9 mouse cellular contexts compared by ENCODE assay signal in genomic region chr5:31562036-31562666, GRCm38 (mm10). TPM values are rescaled to one million over a fixed set of nuclear protein-coding genes. Genes with fewer than 3 reads are reported as not detected.
DNase-seq lines count a peak whose midpoint lies in the region; ATAC-seq and TF ChIP-seq lines count a peak whose summit lies in the region.
"Had no signal": no experiment of that assay in that cellular context is flagged by ENCODE, and none has a peak within 500 bp of the region (broad histone marks: within the 10 kb centered on the region; RNA-seq: fewer than 3 reads in every experiment).

No protein-coding gene starts in this region.

- H3K4me1 ChIP-seq in kidney, embryonic 16.5 days (ENCODE audit: insufficient read depth, low read length): peaks cover 19% of the 10 kb centered on the region
- H3K4me1 ChIP-seq in lung, postnatal 0 days (ENCODE audit: insufficient read depth, low read depth, low read length): peaks cover 4% of the 10 kb centered on the region; the same call in 1 of the 2 replicates

- ATAC-seq in frontal cortex, adult (ENCODE audit: low TSS enrichment): peak; percentile 66
- no peak for ATAC-seq in kidney, embryonic 16.5 days (ENCODE audit: low FRiP score, low TSS enrichment)
- peak; percentile 58 for ATAC-seq in lung, postnatal 0 days

- peak; percentile 40 for TF ChIP-seq EP300 in lung, postnatal 0 days (IDR thresholded peaks at IDR 0.05)

- no peak for TF ChIP-seq CTCF in lung, postnatal 0 days (IDR thresholded peaks at IDR 0.05)

- H3K4me2 ChIP-seq in kidney, embryonic 16.5 days (replicated peaks; ENCODE audit: low read depth, low read length): no peak overlapping the region
- H3K4me2 ChIP-seq in lung, postnatal 0 days (replicated peaks; ENCODE audit: low read depth, low read length): no peak overlapping the region

- H3K9ac ChIP-seq in kidney, embryonic 16.5 days (replicated peaks; ENCODE audit: low read length): no peak overlapping the region
- no peak overlapping the region for H3K9ac ChIP-seq in lung, postnatal 0 days (replicated peaks; ENCODE audit: low read depth)

- H3K27ac ChIP-seq in kidney, embryonic 16.5 days (ENCODE audit: low read length): peak overlapping the region; percentile 5
- H3K27ac ChIP-seq in lung, postnatal 0 days (ENCODE audit: low read length): peak overlapping the region; percentile 71

- H3K4me3 ChIP-seq in kidney, embryonic 16.5 days (ENCODE audit: low read length): no peak overlapping the region
- no peak overlapping the region for H3K4me3 ChIP-seq in lung, postnatal 0 days (ENCODE audit: low read depth, low read length)

- DNase-seq in cerebellum, postnatal 10 days: peak; percentile 32 to 33
- DNase-seq in cerebellum, adult 11-12 months: no peak
- DNase-seq in lung, postnatal 0 days (ENCODE audit: low spot score): peak; percentile 71
- DNase-seq in ovary, postnatal 10 days (ENCODE audit: low spot score): no peak
- no peak for DNase-seq in thymus, postnatal 36 days
- no peak for DNase-seq in cerebellum, adult 11 months
- DNase-seq: cerebellum, adult 18-20 months had no signal

- H3K27me3 ChIP-seq in kidney, embryonic 16.5 days (ENCODE audit: insufficient read depth, low read length): no peaks in the 10 kb centered on the region
- no peaks in the 10 kb centered on the region for H3K27me3 ChIP-seq in lung, postnatal 0 days (replicated peaks; ENCODE audit: insufficient read depth, low read length)

- WGBS in kidney, embryonic 16.5 days: 68% methylated on average over 7 of the region's 7 CpGs
- WGBS in lung, postnatal 0 days: 44% methylated on average over 7 of the region's 7 CpGs

- H3K9me3 ChIP-seq in kidney, embryonic 16.5 days (ENCODE audit: low read length): no peaks in the 10 kb centered on the region
- no peaks in the 10 kb centered on the region for H3K9me3 ChIP-seq in lung, postnatal 0 days (ENCODE audit: low read length)

- peaks cover 13% of the 10 kb centered on the region; the same call in 1 of the 2 replicates for H3K36me3 ChIP-seq in kidney, embryonic 16.5 days (ENCODE audit: insufficient read depth, low read length)
- 0 out of 2 replicates have a peak, but pooled peaks cover 5% of the 10 kb centered on the region for H3K36me3 ChIP-seq in lung, postnatal 0 days (ENCODE audit: insufficient read depth, low read length)

RNA-seq across cellular contexts. Expression of gene Supt7l, which starts 34.5 kb away (rescaled TPM):
- 26.1 and 32.7 TPM in 2 replicates for polyA plus RNA-seq in kidney, embryonic 16.5 days (2015; fragmentation: Nextera tagmentation; extraction: Ambion mirVana)
- polyA plus RNA-seq in lung, postnatal 0 days (2015; fragmentation: Nextera tagmentation; extraction: Ambion mirVana): 11.4 and 12.4 TPM in 2 replicates

RNA-seq across cellular contexts. Expression of gene Mrpl33, which starts 34.6 kb away (rescaled TPM):
- 237 and 260 TPM in 2 replicates for polyA plus RNA-seq in kidney, embryonic 16.5 days (2015; fragmentation: Nextera tagmentation; extraction: Ambion mirVana)
- 307 and 313 TPM in 2 replicates for polyA plus RNA-seq in lung, postnatal 0 days (2015; fragmentation: Nextera tagmentation; extraction: Ambion mirVana)

RNA-seq across cellular contexts. Expression of gene Slc4a1ap, which starts 35.4 kb away (rescaled TPM):
- 31.7 and 36.7 TPM in 2 replicates for polyA plus RNA-seq in kidney, embryonic 16.5 days (2015; fragmentation: Nextera tagmentation; extraction: Ambion mirVana)
- polyA plus RNA-seq in lung, postnatal 0 days (2015; fragmentation: Nextera tagmentation; extraction: Ambion mirVana): 15.0 and 16.2 TPM in 2 replicates

Comparison
In these comparisons a context has a peak if more than half of its experiments do, and no peak if none do; other contexts are left out.
1. DNase-seq: peak in cerebellum, postnatal 10 days (2 of 2) and lung, postnatal 0 days (single experiment); none in cerebellum, adult 11-12 months (single experiment), ovary, postnatal 10 days (single experiment), thymus, postnatal 36 days (0 of 2) and cerebellum, adult 11 months (single experiment).